Mouse (Mus musculus) liver, embryonic 14.5 days (tissue): Measurements from ENCODE around the gene Slc6a17. TPM values are rescaled to one million over a fixed set of nuclear protein-coding genes. Genes with fewer than 3 reads are reported as not detected.

ENCODE experiments used
- ATAC-seq: fragments of 200-750 bp; cut with Nextera tagmentation; 2 replicates; pipeline ENCODE4 v1.8.0; 2017; ENCODE audit warnings: moderate number of reproducible peaks, mild to moderate bottlenecking, moderate library complexity; ENCODE audit not compliant: insufficient read depth
- DNase-seq, 3 experiments: peaks; one replicate each; pipeline ENCODE4 v3.0.0-alpha.2; 2012 to 2013; ENCODE audit warnings: low read depth in 3 of 3, low spot score in 3 of 3
- H3K27ac ChIP-seq: fragments of 300-500 bp; sonication (generic); 2 replicates; pipeline ENCODE4 v1.5.1; 2014; ENCODE audit warnings: moderate library complexity, mild to moderate bottlenecking, control low read depth, inconsistent platforms
- H3K27me3 ChIP-seq: fragments of 300-500 bp; sonication (generic); 2 replicates; pipeline ENCODE4 v1.6.1; 2014; ENCODE audit warnings: mild to moderate bottlenecking, low read length, moderate library complexity; ENCODE audit not compliant: control insufficient read depth, insufficient read depth
- H3K36me3 ChIP-seq: fragments of 300-500 bp; sonication (generic); replicated peaks from 2 replicates; pipeline ENCODE4 v1.6.1; 2014; ENCODE audit warnings: low read depth; ENCODE audit not compliant: control insufficient read depth, insufficient read depth
- H3K4me1 ChIP-seq, 2 experiments: fragments of 200-500 bp in 1 of 2; fragments of 300-500 bp in 1 of 2; sonication (generic) in 1 of 2; replicated peaks; 2 replicates each; pipeline ENCODE4 v1.6.1; 2012 to 2014; ENCODE audit warnings: antibody characterized with exemption in 1 of 2, inconsistent platforms in 1 of 2, low read length in 1 of 2; ENCODE audit not compliant: control insufficient read depth in 2 of 2, insufficient read depth in 2 of 2
- H3K4me2 ChIP-seq: fragments of 300-500 bp; sonication (generic); 2 replicates; pipeline ENCODE4 v1.6.1; 2014; ENCODE audit warnings: low read depth, mild to moderate bottlenecking, control low read depth, moderate library complexity
- H3K4me3 ChIP-seq, 2 experiments: fragments of 200-500 bp in 1 of 2; fragments of 300-500 bp in 1 of 2; sonication (generic) in 1 of 2; 2 replicates each; pipeline ENCODE4 v1.5.1; 2012 to 2014; ENCODE audit warnings: low read depth in 2 of 2, low read length in 2 of 2, mild to moderate bottlenecking in 2 of 2, control low read depth in 1 of 2, inconsistent platforms in 1 of 2, moderate library complexity in 1 of 2; ENCODE audit not compliant: insufficient read depth in 1 of 2
- H3K9ac ChIP-seq: fragments of 300-500 bp; sonication (generic); replicated peaks from 2 replicates; pipeline ENCODE4 v1.6.1; 2014; ENCODE audit warnings: mild to moderate bottlenecking, control low read depth, moderate library complexity
- H3K9me3 ChIP-seq: fragments of 300-500 bp; sonication (generic); 2 replicates; pipeline ENCODE4 v1.6.1; 2016; ENCODE audit warnings: low read length, mixed read lengths; ENCODE audit not compliant: control insufficient read depth
- CTCF ChIP-seq: IDR thresholded peaks from 2 replicates; pipeline ENCODE4 v1.5.1; 2016; ENCODE audit warnings: antibody characterized with exemption, low read depth, control low read depth
- EP300 ChIP-seq: IDR thresholded peaks from 2 replicates; pipeline ENCODE4 v1.6.1; 2016; ENCODE audit warnings: antibody characterized with exemption, low read depth
- WGBS: fragments of 180-500 bp; shearing (Covaris S2); extraction: QIAGEN DNeasy Blood & Tissue Kit; methylation state at CpG from one replicate; pipeline ENCODE4 v1.1.7; 2014; ENCODE audit not compliant: insufficient replicate concordance; 5-methylcytosine and 5-hydroxymethylcytosine counted together
- polyA plus RNA-seq, 2 experiments: library from polyadenylated mRNA; depleted of rRNA in 1 of 2; stranded (reverse) in 1 of 2; unstranded in 1 of 2; fragments of >200 nt; fragmentation: Nextera tagmentation in 1 of 2; extraction: Ambion mirVana in 1 of 2; gene quantifications; 2 replicates each; pipeline versions ENCODE4 v1.2.1 to v1.2.3; 2012 to 2014

The Slc6a17 gene
- polyA plus RNA-seq, 2 experiments = 0.11 to 0.15 TPM

DNA sequence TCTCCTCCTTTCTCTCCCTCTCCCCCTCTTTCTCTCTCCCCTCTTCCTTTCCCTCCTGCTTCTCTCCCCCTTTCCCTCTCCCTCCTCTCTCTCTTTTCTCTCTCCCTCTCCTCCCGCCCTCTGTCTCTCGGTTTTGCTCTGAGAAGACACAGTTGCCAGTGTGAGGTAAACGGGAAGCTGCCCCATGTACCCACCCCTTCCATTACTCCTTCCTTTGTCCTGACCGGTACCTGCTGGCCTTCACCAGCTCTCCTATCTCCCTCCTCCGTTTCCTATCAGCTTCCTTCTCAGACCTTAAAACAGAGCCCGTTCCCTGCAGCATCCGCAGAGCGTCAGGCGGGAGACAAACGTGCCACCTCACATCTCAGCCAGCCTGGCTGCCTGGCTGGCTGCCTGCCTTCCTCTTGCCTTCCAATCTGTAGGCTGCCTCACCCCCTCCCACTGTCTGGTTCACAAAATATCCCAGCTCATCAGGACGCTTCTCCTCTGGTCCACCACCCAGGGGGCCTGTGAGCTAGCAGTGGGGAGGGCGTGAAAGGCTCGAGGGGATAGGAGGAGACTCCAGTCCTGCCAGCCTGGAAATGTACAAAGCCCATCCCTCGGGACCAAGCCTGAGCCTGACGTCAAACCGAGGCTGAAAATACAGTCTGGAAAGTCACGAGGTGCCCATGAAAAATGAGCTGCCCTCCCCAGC lies 19.1 kb upstream of the Slc6a17 start:
- H3K9ac ChIP-seq = no peak overlapping the region
- H3K27ac ChIP-seq = no peak overlapping the region
- ATAC-seq = no peak
- no peak overlapping the region for H3K4me2 ChIP-seq
- TF ChIP-seq EP300 (no peak), CTCF (no peak)
- 5% methylated on average over 17 of the region's 17 CpGs for WGBS
- no peak overlapping the region for H3K4me3 ChIP-seq
- H3K9me3 ChIP-seq = no peaks in the 10 kb centered on the region
- DNase-seq = no peak
- H3K27me3 ChIP-seq = no peaks in the 10 kb centered on the region
- H3K4me1 ChIP-seq = no peaks in the 10 kb centered on the region
- no peaks in the 10 kb centered on the region for H3K36me3 ChIP-seq

GRCm38 (mm10) chr3:107534951-107535350 lies 17.1 kb upstream of the Slc6a17 start:
- ATAC-seq = no peak
- no peak for TF ChIP-seq CTCF
- no peak for TF ChIP-seq EP300
- WGBS = 55% methylated on average over 7 of the region's 7 CpGs

GRCm38 (mm10) chr3:107533532-107533931 lies 15.7 kb upstream of the Slc6a17 start:
- H3K27ac ChIP-seq = no peak overlapping the region

More at GRCm38 (mm10) chr3:107534951-107535350, 17.1 kb upstream of the Slc6a17 start:
- Histone ChIP-seq H3K9me3 (no peaks in the 10 kb centered on the region), H3K9ac (no peak overlapping the region), H3K4me3 (no peak overlapping the region), H3K4me1 (no peaks in the 10 kb centered on the region), H3K4me2 (no peak overlapping the region), H3K27me3 (no peaks in the 10 kb centered on the region), H3K27ac (no peak overlapping the region), H3K36me3 (no peaks in the 10 kb centered on the region)
- no peak for DNase-seq

GRCm38 (mm10) chr3:107530581-107530980 lies 12.8 kb upstream of the Slc6a17 start:
- Histone ChIP-seq H3K9ac (no peak overlapping the region), H3K9me3 (no peaks in the 10 kb centered on the region), H3K4me3 (no peak overlapping the region), H3K36me3 (no peaks in the 10 kb centered on the region), H3K4me1 (no peaks in the 10 kb centered on the region), H3K27me3 (no peaks in the 10 kb centered on the region), H3K4me2 (no peak overlapping the region), H3K27ac (no peak overlapping the region)
- DNase-seq = no peak
- WGBS = 55% methylated on average over 5 of the region's 5 CpGs
- TF ChIP-seq CTCF = no peak
- no peak for TF ChIP-seq EP300
- no peak for ATAC-seq

More at GRCm38 (mm10) chr3:107533532-107533931, 15.7 kb upstream of the Slc6a17 start:
- 51% methylated on average over 4 of the region's 4 CpGs for WGBS
- Histone ChIP-seq H3K27me3 (no peaks in the 10 kb centered on the region), H3K36me3 (no peaks in the 10 kb centered on the region), H3K9me3 (no peaks in the 10 kb centered on the region), H3K4me2 (no peak overlapping the region), H3K4me1 (no peaks in the 10 kb centered on the region), H3K4me3 (no peak overlapping the region), H3K9ac (no peak overlapping the region)
- DNase-seq = no peak
- TF ChIP-seq EP300 (no peak), CTCF (no peak)
- no peak for ATAC-seq

DNA sequence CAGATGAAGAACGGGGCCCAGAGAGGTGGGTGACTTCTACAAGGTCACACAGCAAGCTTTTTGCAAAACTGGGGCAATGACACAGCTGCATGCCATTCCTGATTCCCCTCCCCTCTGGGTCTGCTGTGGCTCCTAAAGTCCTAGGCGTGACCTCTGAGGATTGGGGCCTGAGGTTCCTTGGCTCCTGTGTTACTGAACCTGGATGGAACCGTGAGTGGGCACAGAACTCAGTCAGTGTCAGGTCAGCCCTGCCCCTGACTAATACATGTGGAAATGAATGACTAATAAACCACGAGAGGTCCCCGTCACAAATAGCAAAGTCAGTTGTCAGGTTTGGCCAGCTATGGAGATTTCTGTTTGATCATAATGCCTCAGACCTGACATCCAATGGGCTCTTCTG lies 11.4 kb upstream of the Slc6a17 start:
- no peak overlapping the region for H3K9ac ChIP-seq
- WGBS = 56% methylated on average over 5 of the region's 5 CpGs
- H3K4me2 ChIP-seq = no peak overlapping the region
- H3K27ac ChIP-seq = no peak overlapping the region
- no peaks in the 10 kb centered on the region for H3K9me3 ChIP-seq
- no peaks in the 10 kb centered on the region for H3K36me3 ChIP-seq
- DNase-seq (no peak), ATAC-seq (no peak)
- no peak overlapping the region for H3K4me3 ChIP-seq
- TF ChIP-seq CTCF = no peak
- no peak for TF ChIP-seq EP300
- H3K4me1 ChIP-seq = no peaks in the 10 kb centered on the region
- H3K27me3 ChIP-seq = no peaks in the 10 kb centered on the region
